Mouse (Mus musculus) adrenal gland, adult 2 months (tissue): ENCODE measurements around the gene Igfn1. TPM values are rescaled to one million over a fixed set of nuclear protein-coding genes. Genes with fewer than 3 reads are reported as not detected.

ENCODE experiments used
- DNase-seq: peaks from one replicate; pipeline ENCODE4 v3.0.0; 2021
- polyA plus RNA-seq: library from polyadenylated mRNA; depleted of rRNA; stranded (reverse); fragments of >200 nt; gene quantifications from 2 replicates; pipeline ENCODE4 v1.2.3, GENCODE M21; 2012
- total RNA-seq, 2 experiments: library from RNA; stranded (reverse); gene quantifications; 2 replicates each; pipeline ENCODE4 v1.2.3; 2021

Gene Igfn1
- total and polyA plus RNA-seq, 3 experiments = 0.17 TPM; not detected in 1

GRCm38 (mm10) chr1:136007211-136008158 is 1.3 kb upstream of the Igfn1 start, which contains the start of gene Tmem9:
TSS of gene Tmem9 (plus strand) at chr1:136008150.
- DNase-seq = peak; percentile 93

GRCm38 (mm10) chr1:136001438-136001837 is 4.7 kb downstream of the Igfn1 start:
- no peak for DNase-seq

GRCm38 (mm10) chr1:135999720-136000287 is 6.3 kb downstream of the Igfn1 start:
- DNase-seq = no peak

- no peak for DNase-seq
Measured at GRCm38 (mm10) chr1:135997537-135997936, 8.6 kb downstream of the Igfn1 start.

GRCm38 (mm10) chr1:135993470-135993869 is 12.7 kb downstream of the Igfn1 start:
- DNase-seq = no peak

- DNase-seq = no peak
Measured at GRCm38 (mm10) chr1:135989876-135990275, 16.3 kb downstream of the Igfn1 start.

- no peak for DNase-seq
Measured at GRCm38 (mm10) chr1:135984105-135984504, 22.0 kb downstream of the Igfn1 start.

- DNase-seq = peak; percentile 59
Measured at GRCm38 (mm10) chr1:135972576-135972975, 33.6 kb downstream of the Igfn1 start.

- DNase-seq = no peak
Measured at GRCm38 (mm10) chr1:135970486-135970885, 35.7 kb downstream of the Igfn1 start.

- no peak for DNase-seq
Measured at GRCm38 (mm10) chr1:135967739-135968138, 38.4 kb downstream of the Igfn1 start.

GRCm38 (mm10) chr1:135964561-135964960 is 41.6 kb downstream of the Igfn1 start:
- no peak for DNase-seq

GRCm38 (mm10) chr1:135963177-135963576 is 43.0 kb downstream of the Igfn1 start:
- no peak for DNase-seq

GRCm38 (mm10) chr1:135958483-135958882 is 47.7 kb downstream of the Igfn1 start:
- DNase-seq = no peak

GRCm38 (mm10) chr1:135948871-135949270 is 57.3 kb downstream of the Igfn1 start:
- no peak for DNase-seq

- no peak for DNase-seq
Measured at GRCm38 (mm10) chr1:135946247-135946646, 59.9 kb downstream of the Igfn1 start.

- DNase-seq = peak; percentile 28
Measured at GRCm38 (mm10) chr1:135945711-135946110, 60.4 kb downstream of the Igfn1 start.

GRCm38 (mm10) chr1:135944526-135945259 is 61.4 kb downstream of the Igfn1 start:
- DNase-seq = peak; percentile 74

- no peak for DNase-seq
Measured at GRCm38 (mm10) chr1:135943713-135944112, 62.4 kb downstream of the Igfn1 start.

GRCm38 (mm10) chr1:135942116-135942515 is 64.0 kb downstream of the Igfn1 start:
- DNase-seq = no peak

GRCm38 (mm10) chr1:135941259-135942006 is 64.7 kb downstream of the Igfn1 start:
- no peak for DNase-seq

- no peak for DNase-seq
Measured at GRCm38 (mm10) chr1:135936091-135936490, 70.1 kb downstream of the Igfn1 start.
